30 mouse cellular contexts compared by ENCODE assay signal in genomic region chr1:42727161-42727560, GRCm38 (mm10). TPM values are rescaled to one million over a fixed set of nuclear protein-coding genes. Genes with fewer than 3 reads are reported as not detected.
DNase-seq lines count a peak whose midpoint lies in the region; ATAC-seq and TF ChIP-seq lines count a peak whose summit lies in the region.
"Had no signal": no experiment of that assay in that cellular context is flagged by ENCODE, and none has a peak within 500 bp of the region (broad histone marks: within the 10 kb centered on the region; RNA-seq: fewer than 3 reads in every experiment).

No protein-coding gene starts in this region.

- DNase-seq in heart, adult 11 months: peak; percentile 51
- DNase-seq in heart, postnatal 10 days: no peak
- no peak for DNase-seq in testis, postnatal 14 days (ENCODE audit: low spot score)
- peak; percentile 41 for DNase-seq in CH12.LX (ENCODE audit: extremely low read depth)
- DNase-seq in T-cell, adult 2 months (ENCODE audit: low spot score): no peak
- DNase-seq: adrenal gland, adult 8-10 months; adrenal gland, postnatal 14 days; adrenal gland, postnatal 36 days; B cell, adult 2 months; cerebellum, adult 11-12 months; cerebellum, adult 2 months; cerebellum, adult 9-10 months; cerebellum, postnatal 10 days; cerebellum, postnatal 36 days; embryo, embryonic 11 days had no signal

- no peak for ATAC-seq in midbrain, embryonic 16.5 days
- ATAC-seq: activated CD4-positive, CD25-positive, alpha-beta regulatory T cell, adult 4 months; CD4-positive, CD25-positive, alpha-beta regulatory T cell, adult 4 months; forebrain, embryonic 14.5 days; forebrain, embryonic 16.5 days; Patski had no signal

- no peak for TF ChIP-seq POLR2A in testis, adult 2 months (IDR thresholded peaks at IDR 0.05; ENCODE audit: control insufficient read depth, low read depth, low read length)
- no peak for TF ChIP-seq POLR2A in CH12.LX (IDR thresholded peaks at IDR 0.05; ENCODE audit: low read depth, low read length)

- WGBS in midbrain, embryonic 16.5 days: 89% methylated on average over 5 of the region's 5 CpGs

- intact Hi-C loops in heart, postnatal 10 days (cut with DNase I): no loop called here

- TF ChIP-seq RAD21 in CH12.LX (IDR thresholded peaks at IDR 0.05; ENCODE audit: low read depth, low read length): no peak

- H3K4me3 ChIP-seq in testis, adult 2 months (ENCODE audit: control insufficient read depth, low read depth, low read length): peak overlapping the region; percentile 44
- peak overlapping the region in 1 of 3 experiments; percentile 48 for H3K4me3 ChIP-seq in CH12.LX (replicated peaks in 1 of 3; ENCODE audit: low read depth in 2 of 3, low read length in 2 of 3, poor library complexity in 1 of 3)
- no peak overlapping the region for H3K4me3 ChIP-seq in midbrain, embryonic 16.5 days (ENCODE audit: low read depth, low read length)
- H3K4me3 ChIP-seq: embryonic facial prominence, embryonic 13.5 days; embryonic facial prominence, embryonic 15.5 days; erythroblast, embryonic 14.5 days; forebrain, embryonic 10.5 days; forebrain, embryonic 12.5 days had no signal

- dilution Hi-C loops in CH12.LX (cut with MboI; ENCODE audit: extremely low pct_ligation_motif_present, extremely low pct_unique_long_range_greater_than_20kb, low sequenced_read_pairs): no loop called here

- H3K9me3 ChIP-seq in CH12.LX (replicated peaks; ENCODE audit: low read length): no peaks in the 10 kb centered on the region
- H3K9me3 ChIP-seq in midbrain, embryonic 16.5 days (replicated peaks; ENCODE audit: control insufficient read depth, low read length, poor library complexity, severe bottlenecking): no peaks in the 10 kb centered on the region
- H3K9me3 ChIP-seq: embryonic facial prominence, embryonic 13.5 days; embryonic facial prominence, embryonic 15.5 days; forebrain, embryonic 10.5 days; forebrain, embryonic 12.5 days had no signal

- no peaks in the 10 kb centered on the region for H3K36me3 ChIP-seq in testis, adult 2 months (ENCODE audit: control insufficient read depth, insufficient read depth, low read length)
- no peaks in the 10 kb centered on the region for H3K36me3 ChIP-seq in CH12.LX (replicated peaks in 1 of 2; ENCODE audit: control insufficient read depth in 1 of 2, insufficient read depth in 1 of 2, low read length in 1 of 2)
- no peaks in the 10 kb centered on the region for H3K36me3 ChIP-seq in midbrain, embryonic 16.5 days (ENCODE audit: control insufficient read depth, insufficient read depth, low read length)
- H3K36me3 ChIP-seq: embryonic facial prominence, embryonic 13.5 days; embryonic facial prominence, embryonic 15.5 days; forebrain, embryonic 10.5 days; forebrain, embryonic 12.5 days had no signal

- TF ChIP-seq CTCF in testis, adult 2 months (IDR thresholded peaks at IDR 0.05; ENCODE audit: control insufficient read depth, insufficient read depth, insufficient replicate concordance, low read depth, low read length): no peak
- TF ChIP-seq CTCF in CH12.LX (conservative IDR thresholded peaks at IDR 0.05 in 1 of 2, IDR thresholded peaks at IDR 0.05 in 1 of 2; ENCODE audit: low read depth in 2 of 2, low read length in 2 of 2): no peak

- H3K4me1 ChIP-seq in testis, adult 2 months (ENCODE audit: control insufficient read depth, insufficient read depth, low read length): peaks cover 6% of the 10 kb centered on the region
- H3K4me1 ChIP-seq in CH12.LX (ENCODE audit: control insufficient read depth in 1 of 2, insufficient read depth in 2 of 2): no peaks in the 10 kb centered on the region
- no peaks in the 10 kb centered on the region for H3K4me1 ChIP-seq in midbrain, embryonic 16.5 days (ENCODE audit: control insufficient read depth, insufficient read depth, low read length)
- H3K4me1 ChIP-seq: embryonic facial prominence, embryonic 13.5 days; embryonic facial prominence, embryonic 15.5 days; forebrain, embryonic 12.5 days had no signal

- H3K9ac ChIP-seq in CH12.LX (ENCODE audit: insufficient read depth, low read depth): no peak overlapping the region
- H3K9ac ChIP-seq in midbrain, embryonic 16.5 days (ENCODE audit: low read depth, low read length): no peak overlapping the region
- H3K9ac ChIP-seq: embryonic facial prominence, embryonic 13.5 days; embryonic facial prominence, embryonic 15.5 days; forebrain, embryonic 12.5 days had no signal

- TF ChIP-seq EP300 in CH12.LX (IDR thresholded peaks at IDR 0.05; ENCODE audit: low read length): no peak

- no peaks in the 10 kb centered on the region for H3K79me2 ChIP-seq in CH12.LX (replicated peaks; ENCODE audit: control insufficient read depth, extremely low read depth, insufficient read depth, poor library complexity, severe bottlenecking)

- H3K4me2 ChIP-seq in CH12.LX (ENCODE audit: insufficient read depth, low read depth, poor library complexity, severe bottlenecking): peak overlapping the region; percentile 5; the same call in 1 of the 2 replicates
- H3K4me2 ChIP-seq in midbrain, embryonic 16.5 days (ENCODE audit: low read length): no peak overlapping the region
- H3K4me2 ChIP-seq: embryonic facial prominence, embryonic 13.5 days; embryonic facial prominence, embryonic 15.5 days; forebrain, embryonic 12.5 days had no signal

- H3K27me3 ChIP-seq in testis, adult 2 months (ENCODE audit: control insufficient read depth, insufficient read depth, low read length): no peaks in the 10 kb centered on the region
- no peaks in the 10 kb centered on the region for H3K27me3 ChIP-seq in CH12.LX (replicated peaks)
- no peaks in the 10 kb centered on the region for H3K27me3 ChIP-seq in midbrain, embryonic 16.5 days (ENCODE audit: control insufficient read depth, insufficient read depth, low read depth, low read length)
- H3K27me3 ChIP-seq: embryonic facial prominence, embryonic 13.5 days; embryonic facial prominence, embryonic 15.5 days; forebrain, embryonic 12.5 days; Patski had no signal

- H3K27ac ChIP-seq in testis, adult 2 months (ENCODE audit: control insufficient read depth, insufficient read depth, low read depth, low read length): no peak overlapping the region
- no peak overlapping the region for H3K27ac ChIP-seq in CH12.LX (ENCODE audit: insufficient read depth, low read depth)
- no peak overlapping the region for H3K27ac ChIP-seq in midbrain, embryonic 16.5 days (ENCODE audit: low read length)
- H3K27ac ChIP-seq: embryonic facial prominence, embryonic 13.5 days; embryonic facial prominence, embryonic 15.5 days; forebrain, embryonic 10.5 days; forebrain, embryonic 12.5 days had no signal

- in situ Hi-C loops in CH12.LX (cut with MboI; ENCODE audit: low pct_ligation_motif_present, low pct_unique_long_range_greater_than_20kb, low sequenced_read_pairs): no loop called here

TF ChIP-seq in CH12.LX, 34 proteins besides CTCF, POLR2A, EP300 and RAD21:
- TF ChIP-seq ELF1 (IDR thresholded peaks at IDR 0.05; ENCODE audit: low read depth, low read length): no peak
- TF ChIP-seq ETS1 (conservative IDR thresholded peaks at IDR 0.05; ENCODE audit: low read depth, low read length): no peak
- TF ChIP-seq PAX5 (IDR thresholded peaks at IDR 0.05; ENCODE audit: low read length): no peak
- TF ChIP-seq IRF4 (IDR thresholded peaks at IDR 0.05; ENCODE audit: low read depth, low read length): no peak
- no peak for TF ChIP-seq SMC3 (IDR thresholded peaks at IDR 0.05; ENCODE audit: low read depth, low read length)
- TF ChIP-seq CHD2 (IDR thresholded peaks at IDR 0.05; ENCODE audit: low read length): no peak
- no peak for TF ChIP-seq SIN3A (IDR thresholded peaks at IDR 0.05; ENCODE audit: low read length)
- TF ChIP-seq JUN (IDR thresholded peaks at IDR 0.05; ENCODE audit: insufficient read depth, low read depth, low read length): no peak
- no peak for TF ChIP-seq RCOR1 (conservative IDR thresholded peaks at IDR 0.05; ENCODE audit: low read depth, low read length)
- no peak for TF ChIP-seq MAZ (IDR thresholded peaks at IDR 0.05; ENCODE audit: low read depth, low read length)
TF ChIP-seq in CH12.LX: peak in this region for 0.

RNA-seq across cellular contexts. Expression of gene Pou3f3, which starts 31.6 kb away (rescaled TPM):
- not detected for total RNA-seq in heart, postnatal 10 days (2021)
- 0.04 and 0.58 TPM in 2 replicates for polyA plus RNA-seq in testis, adult 2 months (2012; rRNA removed)
- total RNA-seq in CH12.LX (2012; rRNA removed): not detected in 2 replicates
- total RNA-seq in CH12.LX (2014; rRNA removed): not detected in 2 replicates
- polyA plus RNA-seq in CH12.LX (2012; ENCODE audit: insufficient read length, low read depth): not detected in 2 replicates
- 14.3 and 14.9 TPM in 2 replicates for polyA plus RNA-seq in midbrain, embryonic 16.5 days (2015; fragmentation: Nextera tagmentation; extraction: Ambion mirVana)
- total RNA-seq: adrenal gland, adult 18-20 months; common myeloid progenitor, adult 5-6 weeks; MEL had no signal
- polyA plus RNA-seq: erythroblast, embryonic 14.5 days had no signal

Comparison
In these comparisons a context has a peak if more than half of its experiments do, and no peak if none do; other contexts are left out.
1. DNase-seq: peak in heart, adult 11 months (single experiment) and CH12.LX (single experiment); none in heart, postnatal 10 days (0 of 2), testis, postnatal 14 days (single experiment) and T-cell, adult 2 months (single experiment).